Mouse (Mus musculus) heart, postnatal 4 days (tissue): ENCODE measurements around the gene Gm45837. TPM values are rescaled to one million over a fixed set of nuclear protein-coding genes. Genes with fewer than 3 reads are reported as not detected.
"Not testable (repeated sequence)": the region's sequence is repeated elsewhere in the genome, so short reads cannot be mapped to it uniquely, and the experiment has no call there.

ENCODE experiments used
- DNase-seq: peaks from one replicate; pipeline ENCODE4 v3.0.0; 2021
- microRNA-seq, 2 experiments: library from miRNA; unstranded; fragments of <30 nt; microRNA quantifications; one replicate each; pipeline ENCODE4 v1.2.0; 2021 to 2022
- total RNA-seq, 2 experiments: library from RNA; stranded (reverse); gene quantifications; 2 replicates each; pipeline ENCODE4 v1.2.3; 2021

Gm45837 gene
- total RNA-seq, 2 experiments from 2014 or later, result 7.4 TPM; not detected in 1

DNA sequence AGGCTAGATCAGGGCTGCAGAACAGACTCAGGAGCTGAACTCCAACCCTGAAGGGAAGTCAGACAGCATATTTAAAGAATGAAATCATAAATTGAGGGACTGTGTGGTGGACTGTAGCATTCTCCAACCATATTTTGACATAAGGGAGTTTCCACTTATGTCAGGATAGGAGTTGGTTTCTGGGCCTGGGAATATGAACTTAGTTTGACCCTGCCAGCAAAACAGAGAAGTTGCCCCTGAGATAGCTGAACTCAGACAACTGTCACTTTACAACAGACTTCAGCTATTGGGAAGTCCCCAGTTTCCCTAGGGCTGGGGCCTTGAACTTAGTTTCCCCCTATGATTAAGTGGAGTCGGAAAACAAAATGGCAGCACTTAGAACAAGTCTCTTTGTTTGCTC, 140.8 kb downstream of the Gm45837 start:
- no peak for DNase-seq

DNA sequence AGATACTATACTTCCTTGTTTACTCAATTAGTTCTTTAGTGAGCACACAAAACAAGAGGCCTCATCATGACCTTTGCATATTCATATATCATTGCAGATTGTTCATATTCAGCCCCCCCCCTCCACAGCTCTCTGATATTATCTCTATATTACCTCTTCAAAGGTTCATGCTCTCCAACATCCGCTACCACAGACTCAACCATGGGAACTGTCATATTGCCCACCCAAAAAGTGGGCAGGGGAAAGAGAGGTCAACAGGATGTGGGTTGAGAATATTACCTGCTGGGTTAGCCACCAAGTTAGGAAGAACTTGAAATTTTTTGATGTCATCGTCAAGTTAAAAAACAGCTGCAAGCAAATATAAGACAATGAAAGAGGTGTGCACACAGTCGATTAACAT, 144.8 kb downstream of the Gm45837 start:
- DNase-seq, result not testable (repeated sequence)

DNA sequence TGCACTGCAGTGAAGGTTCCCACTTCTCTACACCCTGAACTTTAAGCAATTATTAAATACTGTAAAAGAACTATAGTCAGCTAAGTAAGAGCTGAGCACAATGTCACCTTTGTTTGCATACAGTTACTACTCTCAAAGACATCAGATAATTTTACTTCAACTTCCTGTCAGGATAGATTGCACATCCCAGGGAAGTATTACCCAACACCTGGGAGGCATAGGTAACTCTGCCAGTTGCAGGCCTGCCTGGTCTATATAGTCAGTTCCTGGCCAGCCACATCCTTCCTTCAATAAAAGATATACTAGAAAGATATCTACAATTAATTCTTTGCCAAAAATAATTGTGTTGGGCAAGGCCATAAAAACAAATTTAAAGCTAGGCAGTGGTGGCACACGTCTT, 146.7 kb downstream of the Gm45837 start:
- DNase-seq, result no peak

- DNase-seq, result not testable (repeated sequence)
Measured at GRCm38 (mm10) chr7:101559393-101559792, 148.7 kb downstream of the Gm45837 start.

Small RNAs within 50 kb of the gene (microRNA-seq; reads per million reads assigned to microRNA genes)
- gene Mir139, result 22,875 to 26,784 reads per million in 2 experiments

Other genes starting within 250 kb of the Gm45837 start
- gene Atg16l2, start 108.6 kb upstream of the Gm45837 start, total RNA-seq, result 10 to 100 TPM; 13.0 to 16.0 TPM
- gene Stard10, start 93.8 kb upstream of the Gm45837 start, total RNA-seq, result 10 to 100 TPM; 45.6 to 53.6 TPM
- 10 to 100 TPM; 44.5 to 44.8 TPM for gene Arap1, start 62.8 kb upstream of the Gm45837 start, total RNA-seq
- gene Pde2a, start 10.8 kb downstream of the Gm45837 start, total RNA-seq, result 10 to 100 TPM; 42.4 to 42.8 TPM
- gene Art2b, start 174.7 kb downstream of the Gm45837 start, total RNA-seq, result not detected